Comparison of ENCODE assay signal across 9 mouse cellular contexts in genomic region chr9:15034546-15035273, GRCm38 (mm10). TPM values are rescaled to one million over a fixed set of nuclear protein-coding genes. Genes with fewer than 3 reads are reported as not detected.
A peak's percentile ranks its signal among the peaks of the same experiment; 100 is the strongest.
DNase-seq lines count a peak whose midpoint lies in the region; ATAC-seq and TF ChIP-seq lines count a peak whose summit lies in the region.
"Had no signal": no experiment of that assay in that cellular context is flagged by ENCODE, and none has a peak within 500 bp of the region (broad histone marks: within the 10 kb centered on the region; RNA-seq: fewer than 3 reads in every experiment).

No protein-coding gene starts in this region.

- DNase-seq in midbrain, embryonic 11.5 days (ENCODE audit: low spot score, missing footprints) = peak; percentile 67
- DNase-seq in midbrain, postnatal 0 days (ENCODE audit: low spot score) = no peak
- DNase-seq in kidney, postnatal 25 days = peak; percentile 30 to 44
- DNase-seq in splenic B cell, adult 2 months (ENCODE audit: low read depth, low spot score) = peak; percentile 32
- DNase-seq in forebrain, embryonic 10.5 days (ENCODE audit: extremely low spot score, low spot score) = no peak
- no peak for DNase-seq in urinary bladder, postnatal 25 days (ENCODE audit: low spot score)
- DNase-seq in hindbrain, embryonic 11.5 days (ENCODE audit: low spot score) = no peak
- DNase-seq: cerebellum, postnatal 14 days had no signal

- H3K27me3 ChIP-seq in midbrain, embryonic 11.5 days (ENCODE audit: control insufficient read depth, insufficient read depth, low read length) = no peaks in the 10 kb centered on the region
- no peaks in the 10 kb centered on the region for H3K27me3 ChIP-seq in midbrain, postnatal 0 days (ENCODE audit: insufficient read depth, low read length)
- no peaks in the 10 kb centered on the region for H3K27me3 ChIP-seq in splenic B cell, adult 2 months (ENCODE audit: control insufficient read depth, insufficient read depth, low read length, poor library complexity, severe bottlenecking)
- H3K27me3 ChIP-seq in forebrain, embryonic 10.5 days (ENCODE audit: poor library complexity, severe bottlenecking) = no peaks in the 10 kb centered on the region
- no peaks in the 10 kb centered on the region for H3K27me3 ChIP-seq in hindbrain, embryonic 11.5 days (ENCODE audit: control insufficient read depth, insufficient read depth, low read length)

- H3K4me3 ChIP-seq in midbrain, embryonic 11.5 days (ENCODE audit: low read depth, low read length) = no peak overlapping the region
- H3K4me3 ChIP-seq in midbrain, postnatal 0 days (ENCODE audit: low read depth, low read length) = no peak overlapping the region
- H3K4me3 ChIP-seq in forebrain, embryonic 10.5 days = no peak overlapping the region
- no peak overlapping the region for H3K4me3 ChIP-seq in hindbrain, embryonic 11.5 days (ENCODE audit: low read depth, low read length)

- no peak for ATAC-seq in midbrain, embryonic 11.5 days (ENCODE audit: low FRiP score)
- no peak for ATAC-seq in midbrain, postnatal 0 days (ENCODE audit: low FRiP score)
- ATAC-seq in erythroblast, adult 5-6 weeks (replicated peaks; ENCODE audit: low FRiP score, poor library complexity, severe bottlenecking) = 0 out of 2 replicates have a peak, but pooled peaks have one; percentile 25
- no peak for ATAC-seq in hindbrain, embryonic 11.5 days (ENCODE audit: low FRiP score)

- TF ChIP-seq CTCF in midbrain, postnatal 0 days (IDR thresholded peaks at IDR 0.05) = no peak

- peaks cover 5% of the 10 kb centered on the region; the same call in 1 of the 2 replicates for H3K36me3 ChIP-seq in midbrain, embryonic 11.5 days (ENCODE audit: control insufficient read depth, insufficient read depth, low read length)
- H3K36me3 ChIP-seq in midbrain, postnatal 0 days (ENCODE audit: insufficient read depth, low read length) = 0 out of 2 replicates have a peak, but pooled peaks cover 6% of the 10 kb centered on the region
- no peaks in the 10 kb centered on the region; the same call in 1 of the 2 replicates for H3K36me3 ChIP-seq in splenic B cell, adult 2 months (ENCODE audit: control insufficient read depth, insufficient read depth, low read length, poor library complexity, severe bottlenecking)
- peaks cover 35% of the 10 kb centered on the region for H3K36me3 ChIP-seq in forebrain, embryonic 10.5 days (replicated peaks)
- H3K36me3 ChIP-seq in hindbrain, embryonic 11.5 days (ENCODE audit: control insufficient read depth, insufficient read depth, low read length) = peaks cover 2% of the 10 kb centered on the region; the same call in 1 of the 2 replicates

- WGBS in midbrain, embryonic 11.5 days = 87% methylated on average over 7 of the region's 7 CpGs
- WGBS in midbrain, postnatal 0 days = 82% methylated on average over 7 of the region's 7 CpGs
- 90% methylated on average over 7 of the region's 7 CpGs for WGBS in forebrain, embryonic 10.5 days
- WGBS in hindbrain, embryonic 11.5 days = 85% methylated on average over 7 of the region's 7 CpGs

- no peak overlapping the region for H3K27ac ChIP-seq in midbrain, embryonic 11.5 days (ENCODE audit: low read depth, low read length)
- H3K27ac ChIP-seq in midbrain, postnatal 0 days (ENCODE audit: low read depth, low read length) = no peak overlapping the region
- H3K27ac ChIP-seq in forebrain, embryonic 10.5 days = no peak overlapping the region
- H3K27ac ChIP-seq in hindbrain, embryonic 11.5 days (ENCODE audit: low read depth, low read length) = no peak overlapping the region; the same call in 1 of the 2 replicates

- H3K9me3 ChIP-seq in midbrain, embryonic 11.5 days (ENCODE audit: control insufficient read depth, low read length) = no peaks in the 10 kb centered on the region
- H3K9me3 ChIP-seq in midbrain, postnatal 0 days (ENCODE audit: low read length) = no peaks in the 10 kb centered on the region
- H3K9me3 ChIP-seq in forebrain, embryonic 10.5 days = no peaks in the 10 kb centered on the region; the same call in 1 of the 2 replicates
- no peaks in the 10 kb centered on the region for H3K9me3 ChIP-seq in hindbrain, embryonic 11.5 days (ENCODE audit: control insufficient read depth, low read length)

- H3K9ac ChIP-seq in midbrain, embryonic 11.5 days (ENCODE audit: low read length) = no peak overlapping the region
- H3K9ac ChIP-seq in midbrain, postnatal 0 days (replicated peaks; ENCODE audit: low read length, poor library complexity, severe bottlenecking) = no peak overlapping the region
- H3K9ac ChIP-seq in hindbrain, embryonic 11.5 days (ENCODE audit: low read depth, low read length) = no peak overlapping the region

- peaks cover 6% of the 10 kb centered on the region; the same call in 1 of the 2 replicates for H3K4me1 ChIP-seq in midbrain, embryonic 11.5 days (ENCODE audit: control insufficient read depth, insufficient read depth, low read length)
- H3K4me1 ChIP-seq in midbrain, postnatal 0 days (ENCODE audit: insufficient read depth, low read length) = peaks cover 6% of the 10 kb centered on the region; the same call in 1 of the 2 replicates
- peaks cover 12% of the 10 kb centered on the region for H3K4me1 ChIP-seq in forebrain, embryonic 10.5 days
- H3K4me1 ChIP-seq in hindbrain, embryonic 11.5 days (replicated peaks; ENCODE audit: control insufficient read depth, insufficient read depth, low read length) = no peaks in the 10 kb centered on the region

- no peak overlapping the region for H3K4me2 ChIP-seq in midbrain, embryonic 11.5 days
- H3K4me2 ChIP-seq in midbrain, postnatal 0 days (ENCODE audit: low read depth, low read length, poor library complexity, severe bottlenecking) = no peak overlapping the region
- no peak overlapping the region for H3K4me2 ChIP-seq in hindbrain, embryonic 11.5 days (replicated peaks; ENCODE audit: low read depth, low read length)

RNA-seq across cellular contexts. Expression of gene Panx1, which starts 10.6 kb away (rescaled TPM):
- polyA plus RNA-seq in midbrain, embryonic 11.5 days (2014; fragmentation: Nextera tagmentation; extraction: Ambion mirVana) = 119 and 129 TPM in 2 replicates
- total RNA-seq in midbrain, postnatal 0 days (2014; rRNA removed) = 136 and 143 TPM in 2 replicates
- polyA plus RNA-seq in midbrain, postnatal 0 days (2015; fragmentation: Nextera tagmentation; extraction: Ambion mirVana) = 154 and 157 TPM in 2 replicates
- total RNA-seq in erythroblast, adult 5-6 weeks (2015; ENCODE audit: low replicate concordance) = 0.42 and 0.77 TPM in 2 replicates
- total RNA-seq in erythroblast, adult 5-6 weeks (2017; ENCODE audit: low replicate concordance) = 0.42 and 1.3 TPM in 2 replicates
- 68.8 and 69.9 TPM in 2 replicates for polyA plus RNA-seq in forebrain, embryonic 10.5 days (2016; fragmentation: Nextera tagmentation; extraction: Ambion mirVana)
- polyA plus RNA-seq in hindbrain, embryonic 11.5 days (2014; fragmentation: Nextera tagmentation; extraction: Ambion mirVana) = 113 and 129 TPM in 2 replicates

Comparison
In these comparisons a context has a peak if more than half of its experiments do, and no peak if none do; other contexts are left out.
1. DNase-seq: peak in midbrain, embryonic 11.5 days (single experiment), kidney, postnatal 25 days (2 of 2) and splenic B cell, adult 2 months (single experiment); none in midbrain, postnatal 0 days (single experiment), forebrain, embryonic 10.5 days (single experiment), urinary bladder, postnatal 25 days (single experiment) and hindbrain, embryonic 11.5 days (single experiment).